17 mouse cellular contexts compared by ENCODE assay signal in the genomic region with DNA sequence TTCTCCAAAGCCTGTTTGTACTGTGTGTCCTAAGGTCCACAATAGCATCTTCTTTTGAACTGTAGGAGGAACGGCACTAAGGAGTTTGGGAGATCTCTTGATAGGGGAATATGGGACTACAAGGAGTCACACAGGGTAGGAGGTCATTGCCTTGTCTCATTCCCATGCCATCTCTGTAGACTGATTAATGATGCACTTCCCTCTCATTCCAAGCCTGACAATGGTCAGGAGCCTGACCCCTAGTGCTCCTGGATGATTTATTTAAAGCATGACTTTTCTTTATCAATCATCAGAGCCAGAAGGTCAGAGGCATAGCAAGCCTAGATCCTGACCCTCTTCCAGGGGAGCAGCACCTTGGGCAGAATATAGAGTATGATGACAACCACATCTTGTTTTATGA. TPM values are rescaled to one million over a fixed set of nuclear protein-coding genes. Genes with fewer than 3 reads are reported as not detected.
"Had no signal": no experiment of that assay in that cellular context is flagged by ENCODE, and none has a peak within 500 bp of the region (broad histone marks: within the 10 kb centered on the region; RNA-seq: fewer than 3 reads in every experiment).

No protein-coding gene starts in this region.

- H3K27me3 ChIP-seq: liver, embryonic 15.5 days; neural tube, embryonic 15.5 days had no signal

- H3K4me1 ChIP-seq: limb, embryonic 10.5 days; liver, embryonic 15.5 days; midbrain, embryonic 10.5 days; neural tube, embryonic 15.5 days had no signal

- H3K36me3 ChIP-seq: limb, embryonic 10.5 days; liver, embryonic 15.5 days; midbrain, embryonic 10.5 days; neural tube, embryonic 15.5 days had no signal

- DNase-seq: lung, embryonic 14.5 days; lung, postnatal 36 days; midbrain, embryonic 14.5 days; right cerebral cortex, adult 18-20 months; thymus, adult 18-20 months; thymus, postnatal 14 days had no signal

- H3K4me3 ChIP-seq: left cerebral cortex, adult 2 months; limb, embryonic 10.5 days; liver, embryonic 15.5 days; midbrain, embryonic 10.5 days; myocyte; neural tube, embryonic 15.5 days had no signal

- H3K27ac ChIP-seq: left cerebral cortex, adult 2 months; limb, embryonic 10.5 days; liver, embryonic 15.5 days; midbrain, embryonic 10.5 days; neural tube, embryonic 15.5 days; stomach, postnatal 0 days had no signal

RNA-seq across cellular contexts. Expression of a gene that starts 29.1 kb away (rescaled TPM):
- polyA plus RNA-seq: intestine, embryonic 14.5 days; limb, embryonic 10.5 days; limb, embryonic 14.5 days; liver, embryonic 11.5 days; liver, embryonic 15.5 days; lung, embryonic 14.5 days; midbrain, embryonic 10.5 days; midbrain, embryonic 14.5 days; myocyte; neural tube, embryonic 11.5 days; neural tube, embryonic 15.5 days had no signal
